Mouse (Mus musculus): Measurements from ENCODE around the gene Trmt6. TPM values are rescaled to one million over a fixed set of nuclear protein-coding genes. Genes with fewer than 3 reads are reported as not detected.

Trmt6 gene
- polyA plus RNA-seq, 1 experiment: 4.3 TPM

- TF ChIP-seq POLR2A (IDR thresholded peaks at IDR 0.05; ENCODE audit: low read depth, low read length): no peak
- TF ChIP-seq CTCF (conservative IDR thresholded peaks at IDR 0.05; ENCODE audit: insufficient read depth, insufficient read length, low read depth, low read length): no peak
- Histone ChIP-seq H3K4me3 (ENCODE audit: insufficient read depth, low read depth, low read length) (no peak overlapping the region), H3K4me1 (ENCODE audit: control insufficient read depth, insufficient read depth, low read length) (no peaks in the 10 kb centered on the region), H3K27me3 (replicated peaks; ENCODE audit: control insufficient read depth, insufficient read depth, low read length) (no peaks in the 10 kb centered on the region), H3K27ac (ENCODE audit: insufficient read depth, low read depth, low read length) (no peak overlapping the region), H3K36me3 (ENCODE audit: control insufficient read depth, insufficient read depth, low read length) (no peaks in the 10 kb centered on the region)
- DNase-seq: no peak
- 82% methylated on average over 6 of the region's 6 CpGs for WGBS
These were observed 31.8 kb downstream of the Trmt6 start for GRCm38 (mm10) chr2:132784039-132784438.

GRCm38 (mm10) chr2:132781439-132782068 lies 34.3 kb downstream of the Trmt6 start:
- Histone ChIP-seq H3K27ac (ENCODE audit: insufficient read depth, low read depth, low read length) (no peak overlapping the region), H3K27me3 (replicated peaks; ENCODE audit: control insufficient read depth, insufficient read depth, low read length) (no peaks in the 10 kb centered on the region), H3K4me1 (ENCODE audit: control insufficient read depth, insufficient read depth, low read length) (no peaks in the 10 kb centered on the region), H3K36me3 (ENCODE audit: control insufficient read depth, insufficient read depth, low read length) (no peaks in the 10 kb centered on the region), H3K4me3 (ENCODE audit: insufficient read depth, low read depth, low read length) (no peak overlapping the region)
- WGBS: under 1% methylated on average over 41 of the region's 41 CpGs
- TF ChIP-seq CTCF (conservative IDR thresholded peaks at IDR 0.05; ENCODE audit: insufficient read depth, insufficient read length, low read depth, low read length) (no peak), POLR2A (IDR thresholded peaks at IDR 0.05; ENCODE audit: low read depth, low read length) (no peak)
- DNase-seq: peak; percentile 85

- no peaks in the 10 kb centered on the region for H3K27me3 ChIP-seq (replicated peaks; ENCODE audit: control insufficient read depth, insufficient read depth, low read length)
- no peak within 1 kb of the TSS for H3K4me3 ChIP-seq (ENCODE audit: insufficient read depth, low read depth, low read length)
- WGBS: 14% methylated on average over 4 of the region's 4 CpGs
- TF ChIP-seq POLR2A (IDR thresholded peaks at IDR 0.05; ENCODE audit: low read depth, low read length) (no peak), CTCF (conservative IDR thresholded peaks at IDR 0.05; ENCODE audit: insufficient read depth, insufficient read length, low read depth, low read length) (no peak)
- H3K27ac ChIP-seq (ENCODE audit: insufficient read depth, low read depth, low read length): no peak within 1 kb of the TSS
- no peak for DNase-seq
- no peaks in the 10 kb centered on the region for H3K4me1 ChIP-seq (ENCODE audit: control insufficient read depth, insufficient read depth, low read length)
- no peaks in the 10 kb centered on the region for H3K36me3 ChIP-seq (ENCODE audit: control insufficient read depth, insufficient read depth, low read length)
These were observed 34.9 kb downstream of the Trmt6 start, which contains the start of gene Chgb for GRCm38 (mm10) chr2:132780978-132781377. Gene Chgb (plus strand): TSS chr2:132781278.

GRCm38 (mm10) chr2:132770822-132771221 lies 45.0 kb downstream of the Trmt6 start:
- Histone ChIP-seq H3K27ac (ENCODE audit: insufficient read depth, low read depth, low read length) (no peak overlapping the region), H3K4me1 (ENCODE audit: control insufficient read depth, insufficient read depth, low read length) (no peaks in the 10 kb centered on the region), H3K27me3 (replicated peaks; ENCODE audit: control insufficient read depth, insufficient read depth, low read length) (no peaks in the 10 kb centered on the region), H3K4me3 (ENCODE audit: insufficient read depth, low read depth, low read length) (no peak overlapping the region), H3K36me3 (ENCODE audit: control insufficient read depth, insufficient read depth, low read length) (no peaks in the 10 kb centered on the region)
- DNase-seq: no peak
- TF ChIP-seq POLR2A (IDR thresholded peaks at IDR 0.05; ENCODE audit: low read depth, low read length) (no peak), CTCF (conservative IDR thresholded peaks at IDR 0.05; ENCODE audit: insufficient read depth, insufficient read length, low read depth, low read length) (no peak)
- 82% methylated on average over 1 of the region's 1 CpGs for WGBS

- TF ChIP-seq POLR2A (IDR thresholded peaks at IDR 0.05; ENCODE audit: low read depth, low read length) (no peak), CTCF (conservative IDR thresholded peaks at IDR 0.05; ENCODE audit: insufficient read depth, insufficient read length, low read depth, low read length) (no peak)
- 79% methylated on average over 5 of the region's 5 CpGs for WGBS
These were observed 57.9 kb downstream of the Trmt6 start for GRCm38 (mm10) chr2:132757911-132758310.

More at GRCm38 (mm10) chr2:132757911-132758310, 57.9 kb downstream of the Trmt6 start:
- H3K4me1 ChIP-seq (ENCODE audit: control insufficient read depth, insufficient read depth, low read length): no peaks in the 10 kb centered on the region
- H3K36me3 ChIP-seq (ENCODE audit: control insufficient read depth, insufficient read depth, low read length): no peaks in the 10 kb centered on the region
- H3K27ac ChIP-seq (ENCODE audit: insufficient read depth, low read depth, low read length): no peak overlapping the region
- no peak overlapping the region for H3K4me3 ChIP-seq (ENCODE audit: insufficient read depth, low read depth, low read length)
- no peaks in the 10 kb centered on the region for H3K27me3 ChIP-seq (replicated peaks; ENCODE audit: control insufficient read depth, insufficient read depth, low read length)
- no peak for DNase-seq

Other genes starting within 250 kb of the Trmt6 start
- gene Gpcpd1, start 228.3 kb downstream of the Trmt6 start, polyA plus RNA-seq (2012; rRNA removed): 5.3 and 6.1 TPM in 2 replicates
- 12.9 and 15.3 TPM in 2 replicates for gene Shld1, start 129.1 kb downstream of the Trmt6 start, polyA plus RNA-seq (2012; rRNA removed)
- gene Chgb, start 34.8 kb downstream of the Trmt6 start, polyA plus RNA-seq (2012; rRNA removed): 0.04 and 0.19 TPM in 2 replicates
- 0.77 and 0.88 TPM in 2 replicates for gene Mcm8, start 86 bp upstream of the Trmt6 start, polyA plus RNA-seq (2012; rRNA removed)
- 32.6 and 37.4 TPM in 2 replicates for gene Crls1, start 30.6 kb upstream of the Trmt6 start, polyA plus RNA-seq (2012; rRNA removed)
- 0.79 and 0.86 TPM in 2 replicates for gene Lrrn4, start 64.8 kb upstream of the Trmt6 start, polyA plus RNA-seq (2012; rRNA removed)
- gene Fermt1, start 129.9 kb upstream of the Trmt6 start, polyA plus RNA-seq (2012; rRNA removed): 13.7 and 17.6 TPM in 2 replicates